Mouse (Mus musculus) CD4-positive, CD25-positive, alpha-beta regulatory T cell, adult 4 months (primary cell): ENCODE measurements around the gene Cbr4. TPM values are rescaled to one million over a fixed set of nuclear protein-coding genes. Genes with fewer than 3 reads are reported as not detected.

Experiments used
- ATAC-seq: one replicate; pipeline ENCODE4 v1.8.0; 2017
- polyA plus RNA-seq, 2 experiments: library from polyadenylated mRNA; unstranded; fragments of 100-300 nt; shearing (Covaris generic); gene quantifications; one replicate each; pipeline ENCODE4 v1.2.1; 2017

Cbr4 gene
- 10 to 100 TPM; 10.4 to 24.3 TPM for polyA plus RNA-seq

- peak; percentile 99 for ATAC-seq
Observed at GRCm38 (mm10) chr8:61487597-61488156, at the start of gene Cbr4. Gene Cbr4 (plus strand): TSS chr8:61487734.

DNA sequence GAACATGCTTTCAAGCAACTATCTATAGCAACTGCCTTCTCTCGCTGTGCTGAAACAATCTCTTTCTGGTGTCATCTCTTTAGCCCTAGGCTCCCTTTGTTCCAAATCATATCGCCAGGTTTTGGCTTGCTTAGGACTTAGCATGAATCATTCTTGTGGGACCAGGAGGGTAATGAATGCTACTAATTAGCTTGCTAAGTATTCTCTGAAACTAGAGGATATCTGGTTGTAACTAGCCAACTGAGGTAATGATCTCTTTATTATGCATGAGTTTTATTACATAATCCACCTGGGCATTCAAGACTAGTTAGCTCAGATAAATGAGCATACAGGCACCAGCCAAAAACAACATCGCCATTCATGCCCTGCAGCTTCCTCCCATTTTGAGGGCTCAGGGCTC lies 44.5 kb upstream of the Cbr4 start:
- no peak for ATAC-seq

- ATAC-seq = no peak
Observed at GRCm38 (mm10) chr8:61444358-61444757, 43.2 kb upstream of the Cbr4 start.

GRCm38 (mm10) chr8:61446329-61446728 lies 41.2 kb upstream of the Cbr4 start:
- ATAC-seq = no peak

GRCm38 (mm10) chr8:61448100-61448499 lies 39.4 kb upstream of the Cbr4 start:
- ATAC-seq = no peak

DNA sequence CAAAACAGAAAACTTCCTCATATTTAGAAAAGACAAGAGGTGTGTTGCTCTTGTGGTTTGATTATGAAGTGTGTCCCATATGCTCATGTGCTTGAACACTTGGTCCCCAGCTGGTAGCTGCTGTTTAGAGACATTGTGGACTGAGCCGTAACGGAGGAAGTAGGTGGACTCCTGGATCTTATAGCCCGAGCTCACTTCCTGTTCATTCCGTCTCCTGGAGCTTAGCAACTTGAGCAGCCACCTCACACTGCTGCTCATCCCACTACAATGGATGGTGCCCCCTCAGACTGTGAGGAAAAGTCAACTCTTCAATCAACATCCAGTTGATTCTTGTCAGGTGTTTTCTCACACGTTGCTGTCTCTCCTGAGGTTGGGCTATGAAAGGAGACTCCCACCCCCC lies 38.7 kb upstream of the Cbr4 start:
- peak; percentile 21 for ATAC-seq

DNA sequence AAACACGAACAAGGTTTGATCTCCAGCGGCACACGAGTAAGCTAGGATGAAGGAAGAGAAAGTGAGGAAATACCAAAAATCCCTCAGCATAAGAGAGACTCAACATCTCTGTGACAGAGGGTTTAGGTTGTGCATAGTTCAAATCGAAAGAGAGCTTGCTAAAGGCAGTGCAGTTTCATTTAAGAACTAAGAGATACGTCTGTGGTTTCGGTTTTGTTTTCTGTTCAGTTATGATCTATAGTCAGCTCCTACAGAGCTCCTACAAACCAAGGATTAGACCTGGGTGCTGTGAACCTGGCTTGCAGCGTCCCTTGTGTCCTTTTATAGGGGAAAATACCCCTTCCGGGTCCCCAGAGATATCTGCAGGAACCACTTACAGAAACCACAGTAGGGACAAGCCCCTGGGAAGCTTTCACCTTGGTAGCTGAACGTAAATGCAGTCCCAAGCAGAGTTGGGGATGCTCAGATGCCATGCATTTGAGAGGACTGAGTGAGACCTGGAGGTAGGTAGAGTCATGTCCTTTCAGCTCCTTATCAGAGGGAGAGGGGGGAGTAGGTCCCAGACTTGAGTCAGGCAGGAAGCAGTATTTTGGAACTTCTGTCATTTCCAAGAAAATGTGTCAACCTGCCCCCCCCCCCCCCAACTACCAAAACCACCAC lies 36.5 kb upstream of the Cbr4 start:
- peak; percentile 92 for ATAC-seq

GRCm38 (mm10) chr8:61451721-61452337 lies 35.7 kb upstream of the Cbr4 start:
- no peak for ATAC-seq

DNA sequence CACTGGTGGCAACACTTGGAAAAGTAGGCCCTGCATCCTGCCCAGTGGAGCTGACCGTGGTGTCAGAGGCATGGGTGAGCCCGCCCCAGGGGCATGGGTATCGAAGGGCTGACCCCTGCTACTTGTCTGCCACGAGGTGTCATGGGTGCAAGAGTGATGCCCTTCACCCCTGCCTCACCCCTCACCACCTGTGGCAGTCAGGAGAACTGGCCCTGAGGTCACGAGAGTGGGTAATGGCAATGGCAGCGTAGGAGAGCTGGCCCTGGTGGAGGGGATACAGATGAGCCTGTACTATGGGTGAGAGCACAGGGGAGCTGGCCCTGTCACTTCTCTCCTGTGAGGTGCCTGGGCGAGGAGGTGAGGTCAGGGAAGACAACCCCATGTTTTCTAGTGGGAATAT lies 27.8 kb upstream of the Cbr4 start:
- ATAC-seq = no peak

GRCm38 (mm10) chr8:61462221-61462620 lies 25.3 kb upstream of the Cbr4 start:
- peak; percentile 54 for ATAC-seq

- no peak for ATAC-seq
Observed at GRCm38 (mm10) chr8:61464393-61464792, 23.1 kb upstream of the Cbr4 start.

DNA sequence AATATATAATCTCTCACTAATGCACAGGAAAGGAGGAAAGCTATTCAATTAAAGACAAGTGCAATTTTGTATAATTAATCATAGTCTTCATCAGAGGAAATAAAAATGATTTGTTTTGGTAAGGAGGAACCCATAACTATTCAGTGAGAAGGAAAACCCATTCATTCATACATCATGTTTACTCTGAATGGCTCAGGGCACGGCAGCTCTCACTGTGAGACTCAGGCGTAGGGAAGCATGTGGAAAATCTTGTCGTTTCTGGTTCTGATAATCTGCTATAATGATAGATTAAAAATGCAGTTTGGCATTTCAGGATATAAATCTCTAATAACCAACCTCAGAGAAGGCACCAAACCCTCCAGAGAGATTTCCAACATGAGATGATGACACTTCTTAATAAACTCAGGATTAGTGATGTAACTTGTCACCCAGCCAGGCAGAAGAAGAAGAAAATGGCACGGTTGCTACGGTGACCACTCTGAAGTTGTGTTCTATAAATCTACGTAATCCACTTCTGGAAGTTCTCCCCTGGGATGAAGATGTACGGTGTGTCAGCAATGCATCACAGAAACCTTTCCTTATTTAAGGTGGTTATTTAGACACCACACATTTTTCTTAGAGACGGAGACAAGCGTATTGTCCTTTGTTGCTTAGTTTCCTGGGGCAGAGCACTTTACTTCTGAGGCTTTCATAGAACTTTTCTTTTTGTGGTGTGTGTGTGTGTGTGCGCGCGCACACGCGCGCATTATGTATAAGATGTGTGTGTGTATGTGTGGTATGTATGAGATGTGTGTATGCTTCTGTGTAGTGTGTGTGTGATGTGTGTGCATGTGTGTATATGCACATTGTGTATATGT lies 20.6 kb upstream of the Cbr4 start:
- ATAC-seq = no peak

GRCm38 (mm10) chr8:61467553-61467815 lies 20.1 kb upstream of the Cbr4 start:
- ATAC-seq = no peak

GRCm38 (mm10) chr8:61470213-61470612 lies 17.3 kb upstream of the Cbr4 start:
- no peak for ATAC-seq

DNA sequence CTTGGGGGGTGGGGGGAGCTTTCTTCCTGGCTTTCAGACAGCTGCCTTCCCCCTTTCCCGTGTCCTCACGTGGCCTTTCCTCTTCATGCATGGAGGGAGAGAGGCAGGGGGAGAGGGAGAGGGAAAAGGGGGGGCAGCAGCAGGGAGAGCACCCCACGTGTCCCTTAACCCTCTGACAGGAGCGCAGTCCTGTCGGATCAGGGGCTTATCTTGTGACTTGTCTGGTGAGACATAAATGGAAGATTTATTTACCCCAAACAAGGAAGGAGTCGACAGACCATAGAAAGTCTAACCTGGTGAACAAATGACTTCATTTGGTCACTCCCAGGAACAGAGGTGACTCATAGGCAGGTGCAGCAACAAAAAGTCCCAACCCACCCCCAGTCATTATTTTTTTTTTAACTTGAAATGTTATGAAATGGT lies 12.3 kb upstream of the Cbr4 start:
- ATAC-seq = no peak

- no peak for ATAC-seq
Observed at GRCm38 (mm10) chr8:61476160-61476559, 11.4 kb upstream of the Cbr4 start.

- ATAC-seq = no peak
Observed at GRCm38 (mm10) chr8:61478150-61478549, 9.4 kb upstream of the Cbr4 start.

DNA sequence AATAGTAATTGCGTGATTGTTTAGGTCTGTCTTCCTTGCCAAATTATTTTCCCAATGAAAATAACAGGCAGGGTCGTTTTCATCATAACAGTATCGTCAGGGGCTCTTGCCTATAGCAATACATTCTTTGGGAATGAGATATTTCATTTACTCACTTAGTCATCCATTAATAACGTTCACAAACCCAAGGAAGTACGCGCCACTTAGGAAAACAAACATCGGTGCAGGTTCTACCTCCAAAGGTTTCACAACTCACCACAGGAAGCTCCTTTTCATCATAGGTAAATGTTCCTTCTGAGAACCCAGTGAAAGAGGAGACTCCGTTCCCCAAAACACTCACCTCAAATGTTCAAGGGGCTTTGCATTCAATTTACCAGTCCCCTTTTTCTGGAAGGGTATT lies 8.7 kb upstream of the Cbr4 start:
- ATAC-seq = no peak

DNA sequence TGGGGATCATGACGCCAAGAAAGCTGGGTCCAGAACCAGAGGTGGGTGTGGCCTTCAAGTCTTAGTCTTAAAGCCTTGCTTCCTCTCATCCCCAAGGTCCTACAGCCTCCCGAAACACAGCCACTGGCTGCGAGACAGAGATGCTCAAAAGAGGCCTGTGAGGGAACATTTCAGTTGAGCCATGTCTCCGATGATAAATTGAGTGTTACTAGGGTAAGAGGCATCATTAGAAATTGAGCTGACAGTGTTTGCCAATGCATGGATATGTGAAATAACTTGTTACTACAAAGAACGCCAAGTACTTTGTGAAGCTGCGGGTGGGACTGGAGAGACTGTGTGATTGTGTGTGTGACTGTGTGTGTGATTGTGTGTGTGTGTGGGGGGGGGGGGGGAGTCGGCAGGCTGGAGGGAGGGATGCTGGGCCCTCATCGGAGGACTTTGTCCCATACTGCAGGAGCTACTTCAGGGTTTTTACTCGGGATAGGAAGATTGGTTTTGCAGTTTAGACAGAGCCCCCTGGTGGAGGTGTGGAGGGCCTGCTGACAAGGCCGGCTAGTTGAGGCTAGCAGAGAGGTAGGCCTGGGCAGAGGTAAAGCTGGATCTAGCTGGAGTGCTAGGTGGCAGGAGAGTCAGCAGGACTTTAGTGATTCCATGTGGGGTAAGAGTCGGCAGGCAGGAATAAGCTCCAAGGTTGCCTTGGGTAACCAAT lies 7.9 kb upstream of the Cbr4 start:
- ATAC-seq = peak; percentile 90

DNA sequence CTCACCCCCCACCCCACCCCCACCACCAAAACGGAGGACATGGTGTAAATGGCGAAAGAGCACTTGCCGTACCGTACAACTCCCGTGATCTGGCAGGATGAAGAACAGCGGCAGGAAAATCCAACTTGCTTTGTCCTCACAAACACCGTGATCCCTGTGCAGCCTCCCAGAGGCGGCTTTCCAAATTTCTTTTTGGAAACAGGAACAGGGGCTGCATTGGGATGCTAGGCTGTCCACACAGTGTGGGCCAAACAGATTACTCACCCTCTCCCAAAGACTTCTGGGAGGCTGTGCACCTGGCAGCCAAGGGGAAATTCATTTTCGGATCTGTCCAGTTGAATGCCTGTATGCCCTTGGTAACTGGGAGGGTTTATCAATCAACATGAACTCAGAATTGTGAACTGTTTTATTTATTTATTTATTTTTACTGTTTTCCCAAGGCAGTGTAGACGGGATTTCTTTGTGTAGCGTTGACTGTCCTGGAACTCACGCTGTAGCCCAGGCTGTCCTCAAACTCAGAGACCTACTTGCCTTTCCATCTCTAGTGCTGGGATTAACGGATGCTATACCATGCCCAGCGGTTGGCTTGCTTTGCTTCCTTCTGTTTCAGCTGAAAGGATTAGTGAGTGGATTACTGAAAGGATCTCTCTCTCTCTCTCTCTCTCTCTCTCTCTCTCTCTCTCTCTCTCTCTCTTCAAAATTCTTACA lies 7.1 kb upstream of the Cbr4 start:
- no peak for ATAC-seq

DNA sequence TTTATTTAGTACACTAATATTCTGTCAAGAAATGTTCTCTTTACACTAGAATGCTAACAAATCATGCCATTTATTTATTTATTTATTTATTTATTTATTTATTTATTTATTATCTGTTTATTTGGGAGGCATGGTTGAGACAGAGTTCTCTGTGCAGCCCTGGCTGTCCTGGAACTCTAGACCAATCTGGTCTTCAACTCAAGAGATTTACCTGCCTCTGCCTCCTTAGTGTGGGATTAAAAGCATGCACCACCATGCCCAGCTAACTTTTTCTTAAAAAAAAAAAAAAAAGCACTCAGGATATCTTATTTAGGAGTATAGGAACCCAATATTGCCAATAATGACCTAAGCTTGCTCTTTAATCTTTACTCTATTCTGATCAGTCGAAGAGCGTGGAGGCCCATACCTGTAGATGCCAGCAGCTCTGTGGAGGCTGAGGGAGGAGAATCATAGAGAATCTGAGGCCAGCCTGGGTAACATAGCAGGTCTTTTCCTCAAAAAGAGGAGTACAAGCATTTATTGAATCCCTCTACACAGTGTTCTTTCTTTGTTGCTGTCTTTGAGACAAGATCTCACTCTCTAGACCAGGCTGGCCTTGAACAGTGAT lies 508 bp upstream of the Cbr4 start:
- peak; percentile 27 for ATAC-seq

DNA sequence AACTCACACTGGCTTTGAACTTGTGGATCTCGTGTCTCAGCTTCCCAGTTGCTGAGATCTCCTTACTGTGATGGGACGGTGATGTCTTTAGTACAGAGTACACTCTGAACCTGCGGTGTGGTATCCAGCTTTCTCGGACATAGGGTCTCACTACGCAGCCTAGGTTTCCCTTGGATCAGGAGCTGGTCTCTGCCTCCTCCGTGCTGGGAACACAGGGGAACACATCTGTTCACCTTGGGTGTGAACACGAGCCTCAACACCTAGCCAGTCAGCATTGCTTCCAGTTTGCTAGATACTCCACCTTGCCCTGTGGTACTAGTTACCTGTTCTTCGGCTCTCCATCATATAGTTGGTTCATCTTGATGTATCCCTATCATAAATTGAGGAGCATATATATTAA lies 1.1 kb downstream of the Cbr4 start:
- ATAC-seq = no peak
